Mouse (Mus musculus): ENCODE data around the gene Spg7.

DNA sequence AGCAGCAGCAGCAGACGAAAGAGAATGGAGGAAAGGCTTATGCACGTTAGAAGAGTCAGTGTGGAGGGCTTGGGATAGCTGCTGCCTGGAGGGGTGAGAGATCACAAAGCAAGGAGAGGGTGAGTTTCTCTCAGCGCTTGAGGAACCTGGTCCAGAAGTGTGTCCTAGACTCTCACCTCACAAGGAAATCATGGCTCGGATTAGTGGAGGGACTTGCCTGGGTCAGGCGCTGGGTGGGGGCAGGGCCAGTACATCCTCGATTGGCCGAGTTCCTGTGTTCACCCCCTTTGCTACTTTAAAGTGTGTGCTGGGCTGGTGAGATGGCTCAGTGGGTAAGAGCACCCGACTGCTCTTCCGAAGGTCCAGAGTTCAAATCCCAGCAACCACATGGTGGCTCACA is 73.1 kb downstream of the Spg7 start:
- no peak for TF ChIP-seq POLR2A (IDR thresholded peaks at IDR 0.05; ENCODE audit: borderline replicate concordance, insufficient read depth, low read length)
- no peak for TF ChIP-seq CTCF (IDR thresholded peaks at IDR 0.05; ENCODE audit: borderline replicate concordance, insufficient read depth, low read depth, low read length)

All from cerebellum, adult 2 months (tissue).